Mouse (Mus musculus): ENCODE results near the gene Obscn. TPM values are rescaled to one million over a fixed set of nuclear protein-coding genes. Genes with fewer than 3 reads are reported as not detected.

Obscn gene
- total and polyA plus RNA-seq, 3 experiments = 315 to 894 (median 667) TPM

DNA sequence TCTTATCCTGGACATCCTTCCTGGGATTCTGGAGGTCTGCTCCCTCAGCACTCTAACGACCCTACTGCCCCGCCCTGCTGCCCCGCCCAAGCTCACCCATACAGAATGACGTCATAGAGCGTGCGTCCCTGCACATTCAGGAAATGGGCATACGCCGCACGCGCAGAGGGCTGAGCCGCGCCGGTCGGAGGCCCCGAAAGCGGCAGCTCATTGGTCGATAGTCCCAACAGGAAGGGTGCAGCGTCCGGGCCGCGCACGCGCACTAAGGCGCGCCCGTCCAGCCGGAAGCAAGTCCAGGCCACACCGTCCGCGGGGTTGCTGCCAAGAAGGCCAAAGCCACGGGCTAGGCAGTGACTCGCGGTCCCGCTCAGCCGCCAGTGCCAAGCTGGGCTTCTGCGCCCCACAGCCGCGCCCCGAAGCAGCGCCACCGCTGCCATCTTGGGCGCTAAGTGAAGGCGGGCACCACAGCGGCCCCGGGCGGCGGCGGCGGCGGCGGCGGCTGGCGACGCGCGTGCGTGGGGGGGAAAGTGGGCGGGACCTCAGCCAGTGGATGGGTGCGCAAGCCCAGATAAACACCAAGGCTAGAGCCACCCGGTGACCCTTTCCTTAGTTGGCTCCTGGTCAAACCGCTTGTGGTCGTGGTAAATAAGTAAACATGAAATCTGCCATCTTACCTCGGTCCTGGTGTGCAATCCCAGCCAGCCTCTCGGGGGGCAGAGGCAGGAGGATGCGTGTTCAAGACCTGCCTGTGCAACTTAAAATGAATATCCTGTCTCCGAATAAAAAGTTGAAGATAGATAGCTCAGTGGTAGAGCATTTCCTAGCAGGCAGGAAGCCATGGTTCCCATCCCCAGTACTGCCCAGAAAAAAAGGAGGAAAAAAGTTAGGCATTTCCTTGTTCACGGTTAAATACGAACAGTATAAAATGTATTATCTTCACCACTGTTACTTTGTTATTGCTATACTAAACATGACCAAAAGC is 27.3 kb upstream of the Obscn start, which contains the start of gene Iba57:
Iba57 (minus strand) TSS at position 485 of the 982 bp plus-strand sequence.
- peak; percentile 78 for TF ChIP-seq POLR2A (IDR thresholded peaks at IDR 0.05; ENCODE audit: insufficient read depth, low read depth, low read length)
- TF ChIP-seq CTCF (IDR thresholded peaks at IDR 0.05) = peak; percentile 61
- peak; percentile 63 for TF ChIP-seq EP300 (IDR thresholded peaks at IDR 0.05; ENCODE audit: insufficient read depth, low read depth, low read length)
- WGBS = 2% methylated on average over 68 of the region's 68 CpGs
- H3K36me3 ChIP-seq (ENCODE audit: control insufficient read depth, insufficient read depth, low read length) = no peaks in the 10 kb centered on the region
- H3K27me3 ChIP-seq (ENCODE audit: control insufficient read depth, insufficient read depth, low read length) = no peaks in the 10 kb centered on the region
- H3K4me3 ChIP-seq = peak within 1 kb of the TSS; percentile 77
- no peaks in the 10 kb centered on the region for H3K79me2 ChIP-seq (replicated peaks; ENCODE audit: control insufficient read depth, insufficient read depth, low read length)
- peak within 1 kb of the TSS; percentile 100 for H3K27ac ChIP-seq
- peaks cover 9% of the 10 kb centered on the region for H3K4me1 ChIP-seq (ENCODE audit: control insufficient read depth, insufficient read depth, low read length)
- intact Hi-C loops (cut with DNase I) = loop anchor here (2.0 kb wide), 2 partner anchors 27 to 63 kb away; no protein-coding TSS in a partner anchor
- DNase-seq = peak; percentile 96 to 99
- peak within 1 kb of the TSS; percentile 95 for H3K9ac ChIP-seq (ENCODE audit: low read depth, low read length)

DNA sequence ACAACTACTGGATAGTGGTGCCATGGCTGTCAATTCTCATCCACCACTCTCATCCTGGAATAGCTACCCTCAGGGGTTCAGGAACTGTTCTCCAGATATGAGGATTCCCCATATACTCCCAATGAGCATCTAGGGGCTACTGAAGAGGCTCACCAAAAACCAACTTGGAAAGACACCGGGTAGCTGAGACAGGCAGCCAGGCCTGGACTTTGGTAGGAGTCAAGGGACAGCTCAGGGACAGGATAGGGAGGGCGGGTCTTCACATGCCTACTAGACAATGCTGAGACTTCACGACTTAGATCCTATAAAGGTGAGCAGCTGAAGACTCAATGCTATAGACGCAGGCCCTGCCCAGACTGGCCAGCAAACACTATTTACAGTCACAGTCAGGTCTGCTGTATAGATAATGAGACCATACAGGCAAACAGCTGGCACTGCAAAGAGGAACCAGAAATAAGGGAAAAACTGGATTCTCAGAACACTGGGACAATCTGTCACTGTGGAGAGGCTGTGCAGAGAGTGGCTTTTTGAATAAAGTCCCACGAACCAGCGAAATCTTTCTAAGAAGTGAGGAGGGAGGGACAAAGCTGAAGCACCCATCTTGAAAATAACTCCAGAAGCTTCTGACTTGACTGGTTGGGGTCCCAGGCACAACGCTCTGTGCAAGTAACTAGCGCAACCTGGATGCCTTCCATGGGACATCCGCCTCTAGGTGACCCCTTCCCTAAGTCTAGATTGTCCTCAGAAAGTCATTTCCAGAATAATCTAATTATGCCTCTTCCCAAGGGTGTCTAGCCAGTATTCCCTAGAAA is 26.4 kb upstream of the Obscn start:
- H3K9ac ChIP-seq (ENCODE audit: low read depth, low read length) = no peak overlapping the region
- peaks cover 9% of the 10 kb centered on the region for H3K4me1 ChIP-seq (ENCODE audit: control insufficient read depth, insufficient read depth, low read length)
- intact Hi-C loops (cut with DNase I) = loop anchor here (2.0 kb wide), 2 partner anchors 28 to 64 kb away; no protein-coding TSS in a partner anchor
- WGBS = 44% methylated on average over 9 of the region's 9 CpGs
- peak overlapping the region; percentile 77 for H3K4me3 ChIP-seq
- peak in 1 of 2 experiments; percentile 24 for DNase-seq
- no peaks in the 10 kb centered on the region for H3K36me3 ChIP-seq (ENCODE audit: control insufficient read depth, insufficient read depth, low read length)
- peak overlapping the region; percentile 100 for H3K27ac ChIP-seq
- TF ChIP-seq POLR2A (IDR thresholded peaks at IDR 0.05; ENCODE audit: insufficient read depth, low read depth, low read length) = no peak
- TF ChIP-seq CTCF (IDR thresholded peaks at IDR 0.05) = no peak
- TF ChIP-seq EP300 (IDR thresholded peaks at IDR 0.05; ENCODE audit: insufficient read depth, low read depth, low read length) = no peak
- no peaks in the 10 kb centered on the region for H3K27me3 ChIP-seq (ENCODE audit: control insufficient read depth, insufficient read depth, low read length)
- H3K79me2 ChIP-seq (replicated peaks; ENCODE audit: control insufficient read depth, insufficient read depth, low read length) = no peaks in the 10 kb centered on the region

DNA sequence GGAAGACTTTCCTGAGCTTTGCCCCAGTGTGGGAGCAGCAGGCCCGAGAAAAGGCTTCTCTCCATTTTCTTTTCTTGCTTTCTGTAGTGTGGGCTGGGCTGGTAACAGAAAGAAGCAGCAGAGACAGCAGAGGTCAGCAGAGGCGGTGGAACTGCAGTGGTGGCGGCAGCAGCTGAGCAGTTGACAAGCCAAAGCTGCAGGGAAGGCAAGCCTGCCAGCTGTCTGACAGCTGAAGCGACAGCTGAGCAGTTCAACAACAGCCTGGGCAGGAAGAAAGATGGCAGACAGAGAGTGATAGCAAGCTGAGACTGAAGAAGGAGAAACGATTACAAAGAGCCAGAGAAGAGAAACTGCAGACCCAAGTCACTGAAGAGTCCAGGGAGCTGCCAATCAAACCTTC is 25.2 kb upstream of the Obscn start:
- H3K79me2 ChIP-seq (replicated peaks; ENCODE audit: control insufficient read depth, insufficient read depth, low read length) = no peaks in the 10 kb centered on the region
- peaks cover 9% of the 10 kb centered on the region for H3K4me1 ChIP-seq (ENCODE audit: control insufficient read depth, insufficient read depth, low read length)
- DNase-seq = peak; percentile 47 to 65
- H3K4me3 ChIP-seq = no peak overlapping the region
- no peak overlapping the region for H3K9ac ChIP-seq (ENCODE audit: low read depth, low read length)
- H3K27ac ChIP-seq = peak overlapping the region; percentile 69
- H3K27me3 ChIP-seq (ENCODE audit: control insufficient read depth, insufficient read depth, low read length) = no peaks in the 10 kb centered on the region
- 47% methylated on average over 5 of the region's 5 CpGs for WGBS
- TF ChIP-seq EP300 (IDR thresholded peaks at IDR 0.05; ENCODE audit: insufficient read depth, low read depth, low read length) (peak; percentile 74; the same call in 1 of the 2 replicates), CTCF (IDR thresholded peaks at IDR 0.05) (peak; percentile 55), POLR2A (IDR thresholded peaks at IDR 0.05; ENCODE audit: insufficient read depth, low read depth, low read length) (no peak)
- H3K36me3 ChIP-seq (ENCODE audit: control insufficient read depth, insufficient read depth, low read length) = no peaks in the 10 kb centered on the region
- intact Hi-C loops (cut with DNase I) = loop anchor here (2.0 kb wide), 1 partner anchor 21 kb away; the partner anchor contains the start of gene Gjc2

DNA sequence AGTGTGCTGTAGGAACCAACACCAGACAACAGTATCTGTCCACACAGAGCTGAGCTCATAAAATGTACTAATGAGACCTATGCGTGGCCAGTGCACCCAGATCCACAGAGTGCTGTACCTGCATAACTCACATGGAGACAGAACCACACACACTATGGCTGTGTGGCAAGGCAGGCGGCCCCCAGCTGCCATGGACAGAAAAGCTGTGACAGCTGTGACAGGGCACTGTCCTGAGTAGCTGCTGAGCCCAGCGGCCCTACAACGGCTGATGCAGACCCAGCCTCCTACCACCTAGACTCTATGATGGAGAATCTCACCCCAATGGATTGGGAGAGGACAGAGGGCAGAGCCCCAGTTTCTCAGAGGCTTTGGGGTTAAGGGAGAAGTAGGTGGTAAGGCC is 23.4 kb upstream of the Obscn start:
- Histone ChIP-seq H3K27ac (no peak overlapping the region), H3K4me1 (ENCODE audit: control insufficient read depth, insufficient read depth, low read length) (peaks cover 9% of the 10 kb centered on the region), H3K79me2 (replicated peaks; ENCODE audit: control insufficient read depth, insufficient read depth, low read length) (no peaks in the 10 kb centered on the region), H3K9ac (ENCODE audit: low read depth, low read length) (no peak overlapping the region), H3K36me3 (ENCODE audit: control insufficient read depth, insufficient read depth, low read length) (no peaks in the 10 kb centered on the region), H3K27me3 (ENCODE audit: control insufficient read depth, insufficient read depth, low read length) (no peaks in the 10 kb centered on the region), H3K4me3 (no peak overlapping the region)
- intact Hi-C loops (cut with DNase I) = no loop called here
- no peak for TF ChIP-seq EP300 (IDR thresholded peaks at IDR 0.05; ENCODE audit: insufficient read depth, low read depth, low read length)
- no peak for TF ChIP-seq CTCF (IDR thresholded peaks at IDR 0.05)
- no peak for TF ChIP-seq POLR2A (IDR thresholded peaks at IDR 0.05; ENCODE audit: insufficient read depth, low read depth, low read length)
- 88% methylated on average over 4 of the region's 4 CpGs for WGBS
- peak in 1 of 2 experiments; percentile 15 for DNase-seq

DNA sequence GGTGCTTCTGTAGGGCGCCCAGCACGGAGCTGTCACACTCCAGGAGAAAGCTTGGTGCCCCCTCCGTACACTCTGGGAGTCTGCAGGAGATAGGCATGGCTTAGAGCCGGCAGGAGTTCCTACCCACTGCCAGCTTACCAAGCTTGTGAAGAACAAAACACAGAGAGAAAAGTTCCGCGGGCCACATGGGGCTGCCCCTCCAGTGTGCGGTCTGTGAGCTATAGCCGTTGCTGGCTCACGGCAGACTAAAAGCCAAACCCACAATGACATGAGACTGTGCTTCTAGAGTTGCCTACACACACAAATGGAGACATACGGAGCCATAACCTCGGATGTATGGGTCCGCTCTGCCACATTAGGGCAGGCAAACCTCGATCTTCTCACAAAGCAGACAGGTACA is 22.9 kb upstream of the Obscn start:
- WGBS = 94% methylated on average over 13 of the region's 13 CpGs
- Histone ChIP-seq H3K4me3 (no peak overlapping the region), H3K9ac (ENCODE audit: low read depth, low read length) (no peak overlapping the region), H3K4me1 (ENCODE audit: control insufficient read depth, insufficient read depth, low read length) (peaks cover 6% of the 10 kb centered on the region), H3K27me3 (ENCODE audit: control insufficient read depth, insufficient read depth, low read length) (no peaks in the 10 kb centered on the region), H3K36me3 (ENCODE audit: control insufficient read depth, insufficient read depth, low read length) (no peaks in the 10 kb centered on the region), H3K79me2 (replicated peaks; ENCODE audit: control insufficient read depth, insufficient read depth, low read length) (no peaks in the 10 kb centered on the region), H3K27ac (no peak overlapping the region)
- DNase-seq = peak in 1 of 2 experiments; percentile 14
- intact Hi-C loops (cut with DNase I) = no loop called here
- no peak for TF ChIP-seq POLR2A (IDR thresholded peaks at IDR 0.05; ENCODE audit: insufficient read depth, low read depth, low read length)
- no peak for TF ChIP-seq EP300 (IDR thresholded peaks at IDR 0.05; ENCODE audit: insufficient read depth, low read depth, low read length)
- TF ChIP-seq CTCF (IDR thresholded peaks at IDR 0.05) = no peak

All from heart, adult 2 months (tissue).